Mouse (Mus musculus) liver, embryonic 15.5 days (tissue): ENCODE measurements around the gene Pim1. TPM values are rescaled to one million over a fixed set of nuclear protein-coding genes. Genes with fewer than 3 reads are reported as not detected.

ENCODE experiments used
- polyA plus RNA-seq: library from polyadenylated mRNA; unstranded; fragments of >200 nt; fragmentation: Nextera tagmentation; extraction: Ambion mirVana; gene quantifications from 2 replicates; pipeline ENCODE4 v1.2.1, GENCODE M21; 2015

The Pim1 gene
- polyA plus RNA-seq, 1 experiment from 2014 or later = 93.5 TPM

Other genes with a start within 250 kb of the Pim1 start
- 86.2 and 92.9 TPM in 2 replicates for gene Ppil1, start 226.6 kb upstream of the Pim1 start, polyA plus RNA-seq
- 62.7 and 69.9 TPM in 2 replicates for gene BC004004, start 222.0 kb upstream of the Pim1 start, polyA plus RNA-seq
- gene Pi16, start 173.1 kb upstream of the Pim1 start, polyA plus RNA-seq = 1.9 and 2.4 TPM in 2 replicates
- 59.4 and 74.4 TPM in 2 replicates for gene Mtch1, start 142.8 kb upstream of the Pim1 start, polyA plus RNA-seq
- 6.5 and 8.4 TPM in 2 replicates for gene Fgd2, start 129.8 kb upstream of the Pim1 start, polyA plus RNA-seq
- gene Gm17657, start 58.9 kb downstream of the Pim1 start, polyA plus RNA-seq = not detected in 2 replicates
- 2.9 and 3.3 TPM in 2 replicates for gene Tbc1d22b, start 59.0 kb downstream of the Pim1 start, polyA plus RNA-seq
- 0.10 and 0.23 TPM in 2 replicates for gene Tmem217, start 61.6 kb downstream of the Pim1 start, polyA plus RNA-seq
- 36.7 and 40.1 TPM in 2 replicates for gene Rnf8, start 124.0 kb downstream of the Pim1 start, polyA plus RNA-seq
- gene Gm28043, start 124.1 kb downstream of the Pim1 start, polyA plus RNA-seq = 0.92 and 1.1 TPM in 2 replicates
- 57.1 and 65.1 TPM in 2 replicates for gene Cmtr1, start 169.8 kb downstream of the Pim1 start, polyA plus RNA-seq
- gene Ccdc167, start 226.3 kb downstream of the Pim1 start, polyA plus RNA-seq = 5.3 and 5.6 TPM in 2 replicates